Mouse (Mus musculus) heart, postnatal 0 days (tissue): ENCODE measurements around the gene Lypla2. TPM values are rescaled to one million over a fixed set of nuclear protein-coding genes. Genes with fewer than 3 reads are reported as not detected.

ENCODE experiments used
- ATAC-seq: fragments of 200-750 bp; cut with Nextera tagmentation; 2 replicates; pipeline ENCODE4 v1.8.0; 2017; ENCODE audit warnings: low read depth, moderate number of reproducible peaks, moderate library complexity; ENCODE audit not compliant: insufficient read depth
- DNase-seq: peaks from one replicate; pipeline ENCODE4 v3.0.0-alpha.2; 2016; ENCODE audit warnings: low spot score
- H3K27ac ChIP-seq: fragments of 300-500 bp; sonication (generic); 2 replicates; pipeline ENCODE4 v1.5.1; 2014; ENCODE audit warnings: low read depth, mild to moderate bottlenecking
- H3K27me3 ChIP-seq: fragments of 300-500 bp; sonication (generic); 2 replicates; pipeline ENCODE4 v1.6.1; 2014; ENCODE audit warnings: low read length, mixed read lengths; ENCODE audit not compliant: control insufficient read depth, insufficient read depth
- H3K36me3 ChIP-seq: fragments of 300-500 bp; sonication (generic); replicated peaks from 2 replicates; pipeline ENCODE4 v1.6.1; 2014; ENCODE audit warnings: low read length, mixed read lengths; ENCODE audit not compliant: control insufficient read depth, insufficient read depth
- H3K4me1 ChIP-seq: fragments of 300-500 bp; sonication (generic); 2 replicates; pipeline ENCODE4 v1.6.1; 2014; ENCODE audit warnings: antibody characterized with exemption; ENCODE audit not compliant: control insufficient read depth, insufficient read depth
- H3K4me2 ChIP-seq: fragments of 300-500 bp; sonication (generic); 2 replicates; pipeline ENCODE4 v1.6.1; 2014; ENCODE audit warnings: low read depth, mild to moderate bottlenecking, low read length, moderate library complexity
- H3K4me3 ChIP-seq: fragments of 300-500 bp; sonication (generic); 2 replicates; pipeline ENCODE4 v1.5.1; 2014; ENCODE audit warnings: low read depth, low read length
- H3K9ac ChIP-seq: fragments of 300-500 bp; sonication (generic); replicated peaks from 2 replicates; pipeline ENCODE4 v1.6.1; 2014; ENCODE audit warnings: low read depth, low read length, mixed read lengths
- H3K9me3 ChIP-seq: fragments of 300-500 bp; sonication (generic); replicated peaks from 2 replicates; pipeline ENCODE4 v1.6.1; 2016; ENCODE audit warnings: low read length; ENCODE audit not compliant: control insufficient read depth
- CTCF ChIP-seq: IDR thresholded peaks from 2 replicates; pipeline ENCODE4 v1.5.1; 2016; ENCODE audit warnings: antibody characterized with exemption, control low read depth, low read depth
- EP300 ChIP-seq: IDR thresholded peaks from 2 replicates; pipeline ENCODE4 v1.6.1; 2016; ENCODE audit warnings: antibody characterized with exemption, low read depth
- WGBS: fragments of 180-500 bp; shearing (Covaris S2); extraction: QIAGEN DNeasy Blood & Tissue Kit; methylation state at CpG from one replicate; pipeline ENCODE4 v1.1.7; 2014; 5-methylcytosine and 5-hydroxymethylcytosine counted together
- polyA plus RNA-seq: library from polyadenylated mRNA; unstranded; fragments of >200 nt; fragmentation: Nextera tagmentation; extraction: Ambion mirVana; gene quantifications from 2 replicates; pipeline ENCODE4 v1.2.1, GENCODE M21; 2015
- total RNA-seq: library from RNA; depleted of rRNA; stranded (reverse); fragments of >200 nt; gene quantifications from 2 replicates; pipeline ENCODE4 v1.2.3, GENCODE M21; 2014; ENCODE audit warnings: low replicate concordance

Lypla2 gene
- total and polyA plus RNA-seq, 2 experiments from 2014 or later = 58.4 to 66.8 TPM

- Histone ChIP-seq H3K27ac (no peak overlapping the region), H3K4me1 (0 out of 2 replicates have a peak, but pooled peaks cover 4% of the 10 kb centered on the region), H3K9me3 (no peaks in the 10 kb centered on the region), H3K4me3 (no peak overlapping the region), H3K27me3 (no peaks in the 10 kb centered on the region), H3K9ac (no peak overlapping the region), H3K36me3 (peaks cover 9% of the 10 kb centered on the region; the same call in 1 of the 2 replicates), H3K4me2 (no peak overlapping the region)
- ATAC-seq = no peak
- WGBS = 84% methylated on average over 2 of the region's 2 CpGs
- no peak for TF ChIP-seq CTCF
- no peak for TF ChIP-seq EP300
- no peak for DNase-seq
Measured at GRCm38 (mm10) chr4:135924418-135924817, 48.0 kb downstream of the Lypla2 start.

GRCm38 (mm10) chr4:135922190-135922589 is 50.2 kb downstream of the Lypla2 start:
- peak overlapping the region; percentile 97 for H3K4me2 ChIP-seq
- peak overlapping the region; percentile 74; the same call in 1 of the 2 replicates for H3K27ac ChIP-seq
- H3K9me3 ChIP-seq = no peaks in the 10 kb centered on the region
- WGBS = 83% methylated on average over 1 of the region's 1 CpGs
- no peak overlapping the region for H3K4me3 ChIP-seq
- peaks cover 9% of the 10 kb centered on the region; the same call in 1 of the 2 replicates for H3K36me3 ChIP-seq
- ATAC-seq (no peak), DNase-seq (no peak)
- H3K4me1 ChIP-seq = 0 out of 2 replicates have a peak, but pooled peaks cover 4% of the 10 kb centered on the region
- no peak overlapping the region for H3K9ac ChIP-seq
- no peaks in the 10 kb centered on the region for H3K27me3 ChIP-seq
- TF ChIP-seq CTCF (no peak), EP300 (no peak)

- Histone ChIP-seq H3K36me3 (peaks cover 6% of the 10 kb centered on the region; the same call in 1 of the 2 replicates), H3K27me3 (no peaks in the 10 kb centered on the region), H3K27ac (peak overlapping the region; percentile 74), H3K9ac (peak overlapping the region; percentile 75), H3K4me1 (0 out of 2 replicates have a peak, but pooled peaks cover 4% of the 10 kb centered on the region), H3K4me3 (peak overlapping the region; percentile 94), H3K9me3 (no peaks in the 10 kb centered on the region), H3K4me2 (peak overlapping the region; percentile 97)
- no peak for DNase-seq
- no peak for TF ChIP-seq CTCF
- no peak for TF ChIP-seq EP300
- ATAC-seq = no peak
- WGBS = 9% methylated on average over 26 of the region's 26 CpGs
Measured at GRCm38 (mm10) chr4:135921257-135922120, 50.9 kb downstream of the Lypla2 start.

DNA sequence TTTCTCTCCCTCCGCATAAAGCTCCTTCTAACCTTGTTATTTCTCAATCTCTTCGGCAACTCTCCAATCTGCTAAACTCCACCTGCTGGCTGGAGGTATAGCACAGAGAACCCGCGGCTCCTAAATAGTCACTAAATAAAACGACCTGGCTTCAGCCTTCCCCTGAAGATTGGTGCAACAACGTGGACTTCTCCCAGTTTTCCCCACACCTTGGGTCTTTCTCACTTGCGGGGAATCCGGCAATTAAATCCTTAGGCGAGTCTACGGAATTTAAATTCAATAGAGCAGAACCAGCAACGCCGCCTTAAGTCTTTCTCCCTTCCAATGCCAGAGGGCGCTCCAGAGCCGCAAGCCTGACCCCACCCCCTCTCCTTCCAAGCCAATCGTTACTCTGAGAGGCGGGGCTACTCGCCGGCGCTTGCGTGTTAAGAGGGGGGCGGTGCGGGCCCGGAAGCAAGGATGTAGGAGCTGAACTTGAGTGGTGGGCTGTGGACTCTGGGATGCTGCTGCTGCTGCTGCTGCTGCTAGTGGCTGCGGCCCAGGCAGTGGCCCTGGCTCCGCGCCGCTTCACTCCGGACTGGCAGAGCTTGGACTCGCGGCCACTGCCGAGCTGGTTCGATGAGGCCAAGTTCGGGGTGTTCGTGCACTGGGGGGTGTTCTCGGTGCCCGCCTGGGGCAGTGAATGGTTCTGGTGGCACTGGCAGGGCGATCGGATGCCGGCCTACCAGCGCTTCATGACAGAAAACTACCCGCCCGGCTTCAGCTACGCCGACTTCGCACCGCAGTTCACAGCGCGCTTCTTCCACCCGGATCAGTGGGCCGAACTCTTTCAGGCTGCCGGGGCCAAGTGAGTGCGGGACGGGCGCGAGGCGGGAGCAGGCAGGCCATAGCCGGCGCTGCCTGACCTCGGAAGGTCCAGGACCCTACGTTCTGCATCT is 51.9 kb downstream of the Lypla2 start, which contains the start of gene Fuca1:
TSS of gene Fuca1 (plus strand) at position 432 of the 938 bp plus-strand sequence.
- H3K4me2 ChIP-seq = peak within 1 kb of the TSS; percentile 97
- peak within 1 kb of the TSS; percentile 74 for H3K27ac ChIP-seq
- H3K36me3 ChIP-seq = no peaks in the 10 kb centered on the region; the same call in 1 of the 2 replicates
- no peaks in the 10 kb centered on the region for H3K9me3 ChIP-seq
- H3K9ac ChIP-seq = peak within 1 kb of the TSS; percentile 75
- ATAC-seq (peak; percentile 97), DNase-seq (peak; percentile 98)
- H3K27me3 ChIP-seq = no peaks in the 10 kb centered on the region
- WGBS = 3% methylated on average over 60 of the region's 60 CpGs
- H3K4me1 ChIP-seq = 0 out of 2 replicates have a peak, but pooled peaks cover 4% of the 10 kb centered on the region
- TF ChIP-seq CTCF = peak; percentile 80
- no peak for TF ChIP-seq EP300
- peak within 1 kb of the TSS; percentile 94 for H3K4me3 ChIP-seq

- ATAC-seq (no peak), DNase-seq (no peak)
- Histone ChIP-seq H3K4me3 (no peak overlapping the region), H3K36me3 (no peaks in the 10 kb centered on the region; the same call in 1 of the 2 replicates), H3K9me3 (no peaks in the 10 kb centered on the region), H3K4me1 (no peaks in the 10 kb centered on the region), H3K27ac (no peak overlapping the region), H3K9ac (no peak overlapping the region), H3K27me3 (no peaks in the 10 kb centered on the region), H3K4me2 (no peak overlapping the region)
- 93% methylated on average over 3 of the region's 3 CpGs for WGBS
- TF ChIP-seq CTCF = no peak
- TF ChIP-seq EP300 = no peak
Measured at GRCm38 (mm10) chr4:135919280-135919639, 53.2 kb downstream of the Lypla2 start.
